Mouse (Mus musculus): ENCODE measurements around the gene Map2k4. TPM values are rescaled to one million over a fixed set of nuclear protein-coding genes. Genes with fewer than 3 reads are reported as not detected.

Map2k4 gene
- polyA plus RNA-seq, 1 experiment from 2014 or later: 135 TPM

- H3K4me3 ChIP-seq (ENCODE audit: low read depth, low read length): no peak overlapping the region
- ATAC-seq (ENCODE audit: low read depth): no peak
- H3K9ac ChIP-seq (replicated peaks; ENCODE audit: low read depth, low read length): no peak overlapping the region
- H3K36me3 ChIP-seq (ENCODE audit: control insufficient read depth, insufficient read depth, low read length): no peaks in the 10 kb centered on the region
- no peaks in the 10 kb centered on the region for H3K27me3 ChIP-seq (ENCODE audit: control insufficient read depth, insufficient read depth, low read length)
- 94% methylated on average over 2 of the region's 2 CpGs for WGBS
- H3K9me3 ChIP-seq (ENCODE audit: control insufficient read depth, low read length): no peaks in the 10 kb centered on the region
- H3K4me1 ChIP-seq (ENCODE audit: control insufficient read depth, insufficient read depth, low read length): no peaks in the 10 kb centered on the region
- H3K4me2 ChIP-seq (ENCODE audit: low read depth, low read length): no peak overlapping the region
- no peak overlapping the region for H3K27ac ChIP-seq (ENCODE audit: low read depth, low read length)
These were observed 47.7 kb downstream of the Map2k4 start for GRCm38 (mm10) chr11:65740390-65740789.

GRCm38 (mm10) chr11:65739880-65740279 is 48.2 kb downstream of the Map2k4 start:
- no peaks in the 10 kb centered on the region for H3K9me3 ChIP-seq (ENCODE audit: control insufficient read depth, low read length)
- H3K4me3 ChIP-seq (ENCODE audit: low read depth, low read length): no peak overlapping the region
- H3K27me3 ChIP-seq (ENCODE audit: control insufficient read depth, insufficient read depth, low read length): no peaks in the 10 kb centered on the region
- H3K4me2 ChIP-seq (ENCODE audit: low read depth, low read length): no peak overlapping the region
- no peaks in the 10 kb centered on the region for H3K4me1 ChIP-seq (ENCODE audit: control insufficient read depth, insufficient read depth, low read length)
- no peak overlapping the region for H3K9ac ChIP-seq (replicated peaks; ENCODE audit: low read depth, low read length)
- H3K27ac ChIP-seq (ENCODE audit: low read depth, low read length): no peak overlapping the region
- ATAC-seq (ENCODE audit: low read depth): no peak
- H3K36me3 ChIP-seq (ENCODE audit: control insufficient read depth, insufficient read depth, low read length): no peaks in the 10 kb centered on the region

- WGBS: 88% methylated on average over 7 of the region's 7 CpGs
- H3K9ac ChIP-seq (replicated peaks; ENCODE audit: low read depth, low read length): no peak overlapping the region
- peaks cover 7% of the 10 kb centered on the region for H3K4me1 ChIP-seq (ENCODE audit: control insufficient read depth, insufficient read depth, low read length)
- H3K9me3 ChIP-seq (ENCODE audit: control insufficient read depth, low read length): no peaks in the 10 kb centered on the region
- no peak overlapping the region for H3K4me2 ChIP-seq (ENCODE audit: low read depth, low read length)
- no peak for ATAC-seq (ENCODE audit: low read depth)
- no peaks in the 10 kb centered on the region for H3K27me3 ChIP-seq (ENCODE audit: control insufficient read depth, insufficient read depth, low read length)
- no peak overlapping the region for H3K4me3 ChIP-seq (ENCODE audit: low read depth, low read length)
- H3K36me3 ChIP-seq (ENCODE audit: control insufficient read depth, insufficient read depth, low read length): no peaks in the 10 kb centered on the region
- no peak overlapping the region for H3K27ac ChIP-seq (ENCODE audit: low read depth, low read length)
These were observed 53.4 kb downstream of the Map2k4 start for GRCm38 (mm10) chr11:65734656-65735055.

- H3K9ac ChIP-seq (replicated peaks; ENCODE audit: low read depth, low read length): no peak overlapping the region
- H3K4me3 ChIP-seq (ENCODE audit: low read depth, low read length): no peak overlapping the region
- peak overlapping the region; percentile 52; the same call in 1 of the 2 replicates for H3K27ac ChIP-seq (ENCODE audit: low read depth, low read length)
- no peaks in the 10 kb centered on the region for H3K9me3 ChIP-seq (ENCODE audit: control insufficient read depth, low read length)
- H3K36me3 ChIP-seq (ENCODE audit: control insufficient read depth, insufficient read depth, low read length): no peaks in the 10 kb centered on the region
- WGBS: 64% methylated on average over 6 of the region's 6 CpGs
- no peak overlapping the region for H3K4me2 ChIP-seq (ENCODE audit: low read depth, low read length)
- H3K27me3 ChIP-seq (ENCODE audit: control insufficient read depth, insufficient read depth, low read length): no peaks in the 10 kb centered on the region
- peak; percentile 54; the same call in 1 of the 2 replicates for ATAC-seq (ENCODE audit: low read depth)
- peaks cover 7% of the 10 kb centered on the region for H3K4me1 ChIP-seq (ENCODE audit: control insufficient read depth, insufficient read depth, low read length)
These were observed 58.4 kb downstream of the Map2k4 start for GRCm38 (mm10) chr11:65729623-65730217.

- Histone ChIP-seq H3K9me3 (ENCODE audit: control insufficient read depth, low read length) (no peaks in the 10 kb centered on the region), H3K27me3 (ENCODE audit: control insufficient read depth, insufficient read depth, low read length) (no peaks in the 10 kb centered on the region), H3K4me3 (ENCODE audit: low read depth, low read length) (no peak overlapping the region), H3K27ac (ENCODE audit: low read depth, low read length) (no peak overlapping the region), H3K36me3 (ENCODE audit: control insufficient read depth, insufficient read depth, low read length) (no peaks in the 10 kb centered on the region), H3K9ac (replicated peaks; ENCODE audit: low read depth, low read length) (no peak overlapping the region), H3K4me2 (ENCODE audit: low read depth, low read length) (no peak overlapping the region), H3K4me1 (ENCODE audit: control insufficient read depth, insufficient read depth, low read length) (peaks cover 2% of the 10 kb centered on the region; the same call in 1 of the 2 replicates)
- no peak for ATAC-seq (ENCODE audit: low read depth)
- WGBS: 93% methylated on average over 4 of the region's 4 CpGs
These were observed 59.2 kb downstream of the Map2k4 start for GRCm38 (mm10) chr11:65728906-65729305.

- no peak overlapping the region for H3K9ac ChIP-seq (replicated peaks; ENCODE audit: low read depth, low read length)
- no peak for ATAC-seq (ENCODE audit: low read depth)
- WGBS: 94% methylated on average over 2 of the region's 2 CpGs
These were observed 64.4 kb downstream of the Map2k4 start for GRCm38 (mm10) chr11:65723715-65724114.

GRCm38 (mm10) chr11:65721615-65722014 is 66.5 kb downstream of the Map2k4 start:
- Histone ChIP-seq H3K9me3 (ENCODE audit: control insufficient read depth, low read length) (no peaks in the 10 kb centered on the region), H3K4me1 (ENCODE audit: control insufficient read depth, insufficient read depth, low read length) (no peaks in the 10 kb centered on the region), H3K9ac (replicated peaks; ENCODE audit: low read depth, low read length) (no peak overlapping the region), H3K4me2 (ENCODE audit: low read depth, low read length) (no peak overlapping the region), H3K4me3 (ENCODE audit: low read depth, low read length) (no peak overlapping the region), H3K36me3 (ENCODE audit: control insufficient read depth, insufficient read depth, low read length) (no peaks in the 10 kb centered on the region), H3K27ac (ENCODE audit: low read depth, low read length) (no peak overlapping the region), H3K27me3 (ENCODE audit: control insufficient read depth, insufficient read depth, low read length) (no peaks in the 10 kb centered on the region)
- WGBS: 82% methylated on average over 3 of the region's 3 CpGs
- ATAC-seq (ENCODE audit: low read depth): no peak

More at GRCm38 (mm10) chr11:65723715-65724114, 64.4 kb downstream of the Map2k4 start:
- Histone ChIP-seq H3K27ac (ENCODE audit: low read depth, low read length) (no peak overlapping the region), H3K4me3 (ENCODE audit: low read depth, low read length) (no peak overlapping the region), H3K4me2 (ENCODE audit: low read depth, low read length) (no peak overlapping the region), H3K9me3 (ENCODE audit: control insufficient read depth, low read length) (no peaks in the 10 kb centered on the region), H3K4me1 (ENCODE audit: control insufficient read depth, insufficient read depth, low read length) (no peaks in the 10 kb centered on the region), H3K27me3 (ENCODE audit: control insufficient read depth, insufficient read depth, low read length) (no peaks in the 10 kb centered on the region), H3K36me3 (ENCODE audit: control insufficient read depth, insufficient read depth, low read length) (no peaks in the 10 kb centered on the region)

GRCm38 (mm10) chr11:65719960-65720359 is 68.1 kb downstream of the Map2k4 start:
- WGBS: 82% methylated on average over 1 of the region's 1 CpGs
- H3K27me3 ChIP-seq (ENCODE audit: control insufficient read depth, insufficient read depth, low read length): no peaks in the 10 kb centered on the region
- H3K9ac ChIP-seq (replicated peaks; ENCODE audit: low read depth, low read length): no peak overlapping the region
- ATAC-seq (ENCODE audit: low read depth): no peak
- no peak overlapping the region for H3K4me3 ChIP-seq (ENCODE audit: low read depth, low read length)
- H3K4me2 ChIP-seq (ENCODE audit: low read depth, low read length): no peak overlapping the region
- 0 out of 2 replicates have a peak, but pooled peaks cover 3% of the 10 kb centered on the region for H3K36me3 ChIP-seq (ENCODE audit: control insufficient read depth, insufficient read depth, low read length)
- H3K4me1 ChIP-seq (ENCODE audit: control insufficient read depth, insufficient read depth, low read length): no peaks in the 10 kb centered on the region
- H3K9me3 ChIP-seq (ENCODE audit: control insufficient read depth, low read length): no peaks in the 10 kb centered on the region
- H3K27ac ChIP-seq (ENCODE audit: low read depth, low read length): no peak overlapping the region

- Histone ChIP-seq H3K4me1 (ENCODE audit: control insufficient read depth, insufficient read depth, low read length) (peaks cover 5% of the 10 kb centered on the region; the same call in 1 of the 2 replicates), H3K36me3 (ENCODE audit: control insufficient read depth, insufficient read depth, low read length) (0 out of 2 replicates have a peak, but pooled peaks cover 3% of the 10 kb centered on the region), H3K4me3 (ENCODE audit: low read depth, low read length) (no peak overlapping the region), H3K9me3 (ENCODE audit: control insufficient read depth, low read length) (no peaks in the 10 kb centered on the region), H3K9ac (replicated peaks; ENCODE audit: low read depth, low read length) (no peak overlapping the region), H3K27ac (ENCODE audit: low read depth, low read length) (no peak overlapping the region), H3K4me2 (ENCODE audit: low read depth, low read length) (no peak overlapping the region), H3K27me3 (ENCODE audit: control insufficient read depth, insufficient read depth, low read length) (no peaks in the 10 kb centered on the region)
- WGBS: 83% methylated on average over 4 of the region's 4 CpGs
- ATAC-seq (ENCODE audit: low read depth): no peak
These were observed 74.3 kb downstream of the Map2k4 start for GRCm38 (mm10) chr11:65713830-65714229.

Measured in neural tube, embryonic 14.5 days (tissue).